In the genomic region with DNA sequence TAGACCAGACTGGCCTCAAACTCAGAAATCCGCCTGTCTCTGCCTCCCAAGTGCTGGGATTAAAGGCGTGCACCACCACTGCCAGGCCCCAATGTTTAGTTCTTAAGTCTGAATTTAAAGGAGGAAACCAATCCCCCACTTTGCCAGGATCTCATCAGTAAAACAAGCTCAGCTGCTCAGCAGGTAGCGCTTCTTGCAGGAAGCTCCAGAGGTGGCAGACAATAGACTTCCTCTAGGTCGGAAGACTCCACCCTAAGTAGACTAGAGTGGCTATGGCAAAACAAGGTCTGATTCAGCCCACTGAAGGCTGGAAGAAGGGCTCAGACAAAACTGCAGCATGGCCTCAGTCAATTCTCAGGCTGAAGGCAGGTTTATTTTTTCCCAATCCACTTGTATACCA, we compare ENCODE assay signal across 21 mouse cellular contexts. TPM values are rescaled to one million over a fixed set of nuclear protein-coding genes. Genes with fewer than 3 reads are reported as not detected.
"Had no signal": no experiment of that assay in that cellular context is flagged by ENCODE, and none has a peak within 500 bp of the region (broad histone marks: within the 10 kb centered on the region; RNA-seq: fewer than 3 reads in every experiment).

No protein-coding gene starts in this region.

- H3K27ac ChIP-seq: midbrain, embryonic 10.5 days; midbrain, embryonic 12.5 days; neural tube, embryonic 13.5 days; neural tube, embryonic 15.5 days; stomach, embryonic 15.5 days; stomach, postnatal 0 days had no signal

- H3K9ac ChIP-seq: lung, embryonic 14.5 days; midbrain, embryonic 12.5 days; neural tube, embryonic 13.5 days; neural tube, embryonic 15.5 days; stomach, embryonic 15.5 days had no signal

- H3K27me3 ChIP-seq: midbrain, embryonic 12.5 days; neural tube, embryonic 13.5 days; neural tube, embryonic 15.5 days; stomach, embryonic 15.5 days had no signal

- H3K4me3 ChIP-seq: midbrain, embryonic 10.5 days; midbrain, embryonic 12.5 days; myocyte; neural tube, embryonic 13.5 days; neural tube, embryonic 15.5 days; stomach, embryonic 15.5 days had no signal

- H3K4me1 ChIP-seq: midbrain, embryonic 10.5 days; midbrain, embryonic 12.5 days; neural tube, embryonic 13.5 days; neural tube, embryonic 15.5 days; stomach, embryonic 15.5 days had no signal

- DNase-seq: lung, adult 18-20 months; lung, embryonic 14.5 days; lung, postnatal 10 days; lung, postnatal 4 days; midbrain, embryonic 14.5 days; retina, postnatal 1 day; right cerebral cortex, adult 18-20 months; right cerebral cortex, postnatal 25 days; right cerebral cortex, postnatal 4 days; spleen, adult 18-20 months; thymus, adult 2 months; thymus, postnatal 36 days had no signal

- H3K36me3 ChIP-seq: midbrain, embryonic 10.5 days; midbrain, embryonic 12.5 days; neural tube, embryonic 13.5 days; neural tube, embryonic 15.5 days; stomach, embryonic 15.5 days had no signal

- ATAC-seq: midbrain, embryonic 16.5 days had no signal

- H3K4me2 ChIP-seq: lung, embryonic 14.5 days; midbrain, embryonic 12.5 days; neural tube, embryonic 13.5 days; neural tube, embryonic 15.5 days; stomach, embryonic 15.5 days had no signal

- H3K9me3 ChIP-seq: midbrain, embryonic 10.5 days; midbrain, embryonic 12.5 days; neural tube, embryonic 13.5 days; neural tube, embryonic 15.5 days; stomach, embryonic 15.5 days had no signal

RNA-seq across cellular contexts. Expression of a gene that starts 19.5 kb away (rescaled TPM):
- total RNA-seq: megakaryocyte-erythroid progenitor cell, adult 5-6 weeks had no signal
- polyA plus RNA-seq: midbrain, embryonic 14.5 days; myocyte; neural tube, embryonic 13.5 days had no signal
